Mouse (Mus musculus) lung, adult 2 months (tissue): ENCODE results near the gene Tnip3.

Source experiments
- CTCF ChIP-seq: fragments of 200-500 bp; IDR thresholded peaks from 2 replicates; pipeline ENCODE4 v1.5.1; 2011; ENCODE audit warnings: mild to moderate bottlenecking, low read length, control low read depth; ENCODE audit not compliant: insufficient read depth
- POLR2A ChIP-seq: fragments of 200-500 bp; IDR thresholded peaks from 2 replicates; pipeline ENCODE4 v1.6.1; 2011; ENCODE audit warnings: low read depth, mild to moderate bottlenecking, control low read depth, low read length, borderline replicate concordance; ENCODE audit errors: extremely low read depth

DNA sequence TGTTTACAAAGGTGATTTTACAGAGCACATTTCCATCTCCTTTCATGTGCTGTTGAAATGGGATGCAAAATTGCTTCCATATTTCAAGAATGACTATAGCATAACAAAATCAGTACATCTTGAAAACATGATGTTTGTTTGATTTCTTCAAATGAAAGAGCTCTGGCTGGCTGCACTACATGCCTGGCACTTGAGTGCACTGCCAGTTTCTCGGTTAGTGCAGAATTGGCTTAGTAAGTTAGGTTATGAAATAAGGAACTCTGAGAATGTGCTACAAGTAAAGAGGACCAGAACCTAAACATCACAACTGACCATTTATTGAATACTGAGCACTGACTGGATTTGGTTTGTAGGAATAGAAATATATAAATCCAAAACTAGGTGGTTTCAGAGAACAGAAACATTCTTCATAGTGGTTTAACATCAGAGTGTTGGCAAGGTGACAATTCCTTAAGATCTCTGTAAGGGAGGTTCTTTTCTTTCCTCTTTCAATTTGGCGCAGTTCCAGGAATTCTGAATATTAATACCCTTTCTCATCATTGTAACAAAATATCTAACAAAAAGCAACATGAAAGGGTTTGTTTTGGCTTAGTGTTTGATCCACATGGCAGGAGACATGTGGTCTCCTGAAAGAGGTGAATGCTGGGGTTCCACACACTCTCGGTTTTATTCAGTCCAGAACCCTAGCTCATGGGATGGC, 98.1 kb downstream of the Tnip3 start:
- TF ChIP-seq CTCF (no peak), POLR2A (no peak)
